Mouse (Mus musculus) midbrain, embryonic 11.5 days (tissue): ENCODE results near the gene Mst1. TPM values are rescaled to one million over a fixed set of nuclear protein-coding genes. Genes with fewer than 3 reads are reported as not detected.

Experiments used
- ATAC-seq: fragments of 200-750 bp; cut with Nextera tagmentation; 2 replicates; pipeline ENCODE4 v1.8.0; 2017; ENCODE audit warnings: moderate TSS enrichment, moderate library complexity; ENCODE audit not compliant: low FRiP score
- DNase-seq: peaks from one replicate; pipeline ENCODE4 v3.0.0; 2015; ENCODE audit warnings: low spot score; ENCODE audit errors: missing footprints
- H3K27ac ChIP-seq: fragments of 300-500 bp; sonication (generic); 2 replicates; pipeline ENCODE4 v1.5.1; 2014; ENCODE audit warnings: low read depth, low read length
- H3K27me3 ChIP-seq: fragments of 300-500 bp; sonication (generic); 2 replicates; pipeline ENCODE4 v1.6.1; 2014; ENCODE audit warnings: mild to moderate bottlenecking, low read length, moderate library complexity, mixed read lengths; ENCODE audit not compliant: control insufficient read depth, insufficient read depth
- H3K36me3 ChIP-seq: fragments of 300-500 bp; sonication (generic); 2 replicates; pipeline ENCODE4 v1.6.1; 2014; ENCODE audit warnings: mild to moderate bottlenecking, low read length, moderate library complexity, mixed read lengths; ENCODE audit not compliant: control insufficient read depth, insufficient read depth
- H3K4me1 ChIP-seq: fragments of 300-500 bp; sonication (generic); 2 replicates; pipeline ENCODE4 v1.6.1; 2014; ENCODE audit warnings: low read length; ENCODE audit not compliant: control insufficient read depth, insufficient read depth
- H3K4me2 ChIP-seq: fragments of 300-500 bp; sonication (generic); 2 replicates; pipeline ENCODE4 v1.6.1; 2014; ENCODE audit warnings: mild to moderate bottlenecking, moderate library complexity
- H3K4me3 ChIP-seq: fragments of 300-500 bp; sonication (generic); 2 replicates; pipeline ENCODE4 v1.5.1; 2014; ENCODE audit warnings: low read depth, low read length
- H3K9ac ChIP-seq: fragments of 300-500 bp; sonication (generic); 2 replicates; pipeline ENCODE4 v1.6.1; 2014; ENCODE audit warnings: low read length
- H3K9me3 ChIP-seq: fragments of 300-500 bp; sonication (generic); 2 replicates; pipeline ENCODE4 v1.6.1; 2016; ENCODE audit warnings: low read length; ENCODE audit not compliant: control insufficient read depth
- WGBS: fragments of 180-500 bp; shearing (Covaris S2); extraction: QIAGEN DNeasy Blood & Tissue Kit; methylation state at CpG from one replicate; pipeline ENCODE4 v1.1.7; 2014; 5-methylcytosine and 5-hydroxymethylcytosine counted together
- polyA plus RNA-seq: library from polyadenylated mRNA; unstranded; fragments of >200 nt; fragmentation: Nextera tagmentation; extraction: Ambion mirVana; gene quantifications from 2 replicates; pipeline ENCODE4 v1.2.1, GENCODE M21; 2014

Mst1 gene
- polyA plus RNA-seq, 1 experiment from 2014 or later: 0.78 TPM

GRCm38 (mm10) chr9:108090611-108091120, 10.4 kb downstream of the Mst1 start:
- H3K4me2 ChIP-seq: no peak overlapping the region
- H3K27me3 ChIP-seq: no peaks in the 10 kb centered on the region
- DNase-seq (no peak), ATAC-seq (no peak)
- no peak overlapping the region for H3K9ac ChIP-seq
- no peaks in the 10 kb centered on the region for H3K9me3 ChIP-seq
- WGBS: 95% methylated on average over 7 of the region's 7 CpGs
- H3K4me1 ChIP-seq: peaks cover 11% of the 10 kb centered on the region
- H3K36me3 ChIP-seq: peaks cover 41% of the 10 kb centered on the region
- H3K4me3 ChIP-seq: no peak overlapping the region
- no peak overlapping the region for H3K27ac ChIP-seq

- 78% methylated on average over 10 of the region's 10 CpGs for WGBS
- DNase-seq (peak; percentile 68), ATAC-seq (no peak)
- Histone ChIP-seq H3K4me1 (peaks cover 11% of the 10 kb centered on the region), H3K36me3 (peaks cover 21% of the 10 kb centered on the region), H3K4me3 (peak overlapping the region; percentile 83), H3K9ac (peak overlapping the region; percentile 78), H3K4me2 (peak overlapping the region; percentile 89), H3K27ac (no peak overlapping the region), H3K9me3 (no peaks in the 10 kb centered on the region), H3K27me3 (no peaks in the 10 kb centered on the region)
These were observed 13.3 kb downstream of the Mst1 start for GRCm38 (mm10) chr9:108093586-108093985.

- peak; percentile 99 for DNase-seq
- Histone ChIP-seq H3K4me1 (peaks cover 11% of the 10 kb centered on the region), H3K4me3 (peak within 1 kb of the TSS; percentile 83), H3K27me3 (no peaks in the 10 kb centered on the region), H3K36me3 (peaks cover 21% of the 10 kb centered on the region), H3K9ac (peak within 1 kb of the TSS; percentile 78), H3K27ac (peak within 1 kb of the TSS; percentile 36; the same call in 1 of the 2 replicates), H3K4me2 (peak within 1 kb of the TSS; percentile 89), H3K9me3 (no peaks in the 10 kb centered on the region)
- peak; percentile 96 for ATAC-seq
- WGBS: under 1% methylated on average over 51 of the region's 52 CpGs
These were observed 14.1 kb downstream of the Mst1 start, which contains the start of gene Apeh for GRCm38 (mm10) chr9:108094184-108094941. TSS of gene Apeh (minus strand) at chr9:108094606.

- DNase-seq: peak; percentile 95
- under 1% methylated on average over 16 of the region's 16 CpGs for WGBS
- ATAC-seq: peak; percentile 12
These were observed 14.8 kb downstream of the Mst1 start for GRCm38 (mm10) chr9:108094998-108095411.

GRCm38 (mm10) chr9:108095518-108095917, 15.3 kb downstream of the Mst1 start:
- H3K9ac ChIP-seq: peak overlapping the region; percentile 56; the same call in 1 of the 2 replicates
- H3K27ac ChIP-seq: no peak overlapping the region
- H3K4me2 ChIP-seq: peak overlapping the region; percentile 89
- H3K27me3 ChIP-seq: no peaks in the 10 kb centered on the region
- H3K9me3 ChIP-seq: no peaks in the 10 kb centered on the region
- peak; percentile 93 for DNase-seq
- ATAC-seq: no peak
- peaks cover 11% of the 10 kb centered on the region for H3K4me1 ChIP-seq
- H3K4me3 ChIP-seq: no peak overlapping the region
- 11% methylated on average over 3 of the region's 3 CpGs for WGBS
- H3K36me3 ChIP-seq: peaks cover 16% of the 10 kb centered on the region

More at GRCm38 (mm10) chr9:108094998-108095411, 14.8 kb downstream of the Mst1 start:
- no peaks in the 10 kb centered on the region for H3K27me3 ChIP-seq
- peaks cover 16% of the 10 kb centered on the region for H3K36me3 ChIP-seq
- H3K9ac ChIP-seq: peak overlapping the region; percentile 56
- H3K4me2 ChIP-seq: peak overlapping the region; percentile 89
- H3K27ac ChIP-seq: peak overlapping the region; percentile 36; the same call in 1 of the 2 replicates
- peak overlapping the region; percentile 83 for H3K4me3 ChIP-seq
- H3K4me1 ChIP-seq: peaks cover 11% of the 10 kb centered on the region
- no peaks in the 10 kb centered on the region for H3K9me3 ChIP-seq

GRCm38 (mm10) chr9:108095949-108096712, 15.9 kb downstream of the Mst1 start:
- no peak for DNase-seq
- WGBS: 66% methylated on average over 10 of the region's 10 CpGs
- Histone ChIP-seq H3K9me3 (no peaks in the 10 kb centered on the region), H3K4me2 (no peak overlapping the region; the same call in 1 of the 2 replicates), H3K4me1 (peaks cover 11% of the 10 kb centered on the region), H3K4me3 (no peak overlapping the region), H3K27me3 (no peaks in the 10 kb centered on the region), H3K27ac (no peak overlapping the region), H3K36me3 (peaks cover 12% of the 10 kb centered on the region; the same call in 1 of the 2 replicates), H3K9ac (no peak overlapping the region)
- no peak for ATAC-seq

GRCm38 (mm10) chr9:108099619-108100018, 19.4 kb downstream of the Mst1 start:
- Histone ChIP-seq H3K4me3 (no peak overlapping the region), H3K9ac (no peak overlapping the region), H3K9me3 (no peaks in the 10 kb centered on the region), H3K36me3 (no peaks in the 10 kb centered on the region), H3K4me2 (no peak overlapping the region), H3K27me3 (no peaks in the 10 kb centered on the region), H3K27ac (no peak overlapping the region), H3K4me1 (peaks cover 5% of the 10 kb centered on the region)
- no peak for DNase-seq
- ATAC-seq: no peak
- 89% methylated on average over 8 of the region's 8 CpGs for WGBS

GRCm38 (mm10) chr9:108104766-108105548, 24.7 kb downstream of the Mst1 start:
- peak; percentile 86 for DNase-seq
- peaks cover 2% of the 10 kb centered on the region; the same call in 1 of the 2 replicates for H3K4me1 ChIP-seq
- H3K4me3 ChIP-seq: no peak overlapping the region
- H3K9me3 ChIP-seq: no peaks in the 10 kb centered on the region
- WGBS: 33% methylated on average over 31 of the region's 31 CpGs
- H3K9ac ChIP-seq: peak overlapping the region; percentile 49
- ATAC-seq: peak; percentile 42; the same call in 1 of the 2 replicates
- no peaks in the 10 kb centered on the region for H3K27me3 ChIP-seq
- H3K4me2 ChIP-seq: no peak overlapping the region
- no peaks in the 10 kb centered on the region for H3K36me3 ChIP-seq
- no peak overlapping the region for H3K27ac ChIP-seq
